Mouse (Mus musculus) limb, embryonic 15.5 days (tissue): Measurements from ENCODE around the gene Morn5. TPM values are rescaled to one million over a fixed set of nuclear protein-coding genes. Genes with fewer than 3 reads are reported as not detected.

Experiments used
- ATAC-seq: fragments of 200-750 bp; cut with Nextera tagmentation; 2 replicates; pipeline ENCODE4 v1.8.0; 2017; ENCODE audit warnings: low read depth, moderate TSS enrichment; ENCODE audit not compliant: insufficient number of reproducible peaks, low FRiP score, low TSS enrichment
- H3K27ac ChIP-seq: fragments of 300-500 bp; sonication (generic); 2 replicates; pipeline ENCODE4 v1.5.1; 2015; ENCODE audit warnings: moderate library complexity, mild to moderate bottlenecking, inconsistent platforms
- H3K27me3 ChIP-seq: fragments of 300-500 bp; sonication (generic); 2 replicates; pipeline ENCODE4 v1.6.1; 2015; ENCODE audit warnings: inconsistent platforms
- H3K36me3 ChIP-seq: fragments of 300-500 bp; sonication (generic); 2 replicates; pipeline ENCODE4 v1.6.1; 2015; ENCODE audit warnings: inconsistent platforms
- H3K4me1 ChIP-seq: fragments of 300-500 bp; sonication (generic); 2 replicates; pipeline ENCODE4 v1.6.1; 2015; ENCODE audit warnings: inconsistent platforms
- H3K4me2 ChIP-seq: fragments of 300-500 bp; sonication (generic); 2 replicates; pipeline ENCODE4 v1.6.1; 2015; ENCODE audit warnings: mild to moderate bottlenecking, inconsistent platforms
- H3K4me3 ChIP-seq: fragments of 300-500 bp; sonication (generic); 2 replicates; pipeline ENCODE4 v1.5.1; 2015; ENCODE audit warnings: mild to moderate bottlenecking, inconsistent platforms
- H3K9ac ChIP-seq: fragments of 300-500 bp; sonication (generic); 2 replicates; pipeline ENCODE4 v1.6.1; 2015; ENCODE audit warnings: inconsistent platforms
- H3K9me3 ChIP-seq: fragments of 300-500 bp; sonication (generic); 2 replicates; pipeline ENCODE4 v1.6.1; 2016; ENCODE audit warnings: inconsistent platforms
- WGBS: fragments of 180-500 bp; shearing (Covaris S2); methylation state at CpG from one replicate; pipeline ENCODE4 v1.1.7; 2015; 5-methylcytosine and 5-hydroxymethylcytosine counted together
- polyA plus RNA-seq: library from polyadenylated mRNA; unstranded; fragments of >200 nt; fragmentation: Nextera tagmentation; extraction: Ambion mirVana; gene quantifications from 2 replicates; pipeline ENCODE4 v1.2.1, GENCODE M21; 2015

The Morn5 gene
- polyA plus RNA-seq, 1 experiment from 2014 or later: not detected

GRCm38 (mm10) chr2:36075210-36075609 lies 26.0 kb downstream of the Morn5 start:
- H3K4me3 ChIP-seq: no peak overlapping the region
- no peak for ATAC-seq
- 86% methylated on average over 5 of the region's 5 CpGs for WGBS

GRCm38 (mm10) chr2:36077160-36077761 lies 28.0 kb downstream of the Morn5 start:
- Histone ChIP-seq H3K4me1 (peaks cover 16% of the 10 kb centered on the region; the same call in 1 of the 2 replicates), H3K27me3 (no peaks in the 10 kb centered on the region), H3K9ac (no peak overlapping the region), H3K27ac (no peak overlapping the region), H3K9me3 (no peaks in the 10 kb centered on the region), H3K36me3 (no peaks in the 10 kb centered on the region), H3K4me2 (no peak overlapping the region), H3K4me3 (no peak overlapping the region)
- 0 out of 2 replicates have a peak, but pooled peaks have one; percentile 22 for ATAC-seq
- WGBS: 12% methylated on average over 11 of the region's 11 CpGs

More at GRCm38 (mm10) chr2:36075210-36075609, 26.0 kb downstream of the Morn5 start:
- H3K4me1 ChIP-seq: peaks cover 16% of the 10 kb centered on the region; the same call in 1 of the 2 replicates
- H3K27me3 ChIP-seq: no peaks in the 10 kb centered on the region
- H3K9me3 ChIP-seq: no peaks in the 10 kb centered on the region
- no peak overlapping the region for H3K4me2 ChIP-seq
- H3K36me3 ChIP-seq: no peaks in the 10 kb centered on the region
- H3K27ac ChIP-seq: no peak overlapping the region
- H3K9ac ChIP-seq: no peak overlapping the region

- Histone ChIP-seq H3K4me3 (no peak overlapping the region), H3K9me3 (no peaks in the 10 kb centered on the region), H3K4me1 (peaks cover 16% of the 10 kb centered on the region; the same call in 1 of the 2 replicates), H3K27ac (no peak overlapping the region), H3K4me2 (no peak overlapping the region), H3K27me3 (peaks cover 15% of the 10 kb centered on the region), H3K9ac (no peak overlapping the region), H3K36me3 (no peaks in the 10 kb centered on the region)
- ATAC-seq: no peak
- WGBS: 24% methylated on average over 9 of the region's 9 CpGs
Observed at GRCm38 (mm10) chr2:36081446-36081845, 32.2 kb downstream of the Morn5 start.

GRCm38 (mm10) chr2:36082802-36083580 lies 33.7 kb downstream of the Morn5 start:
- ATAC-seq: no peak
- Histone ChIP-seq H3K9ac (no peak overlapping the region), H3K4me1 (peaks cover 7% of the 10 kb centered on the region; the same call in 1 of the 2 replicates), H3K27me3 (peaks cover 29% of the 10 kb centered on the region), H3K4me2 (no peak overlapping the region), H3K4me3 (no peak overlapping the region), H3K36me3 (no peaks in the 10 kb centered on the region), H3K27ac (no peak overlapping the region), H3K9me3 (no peaks in the 10 kb centered on the region)
- 79% methylated on average over 9 of the region's 9 CpGs for WGBS

GRCm38 (mm10) chr2:36085041-36085440 lies 35.8 kb downstream of the Morn5 start:
- no peaks in the 10 kb centered on the region for H3K9me3 ChIP-seq
- no peaks in the 10 kb centered on the region for H3K4me1 ChIP-seq
- H3K4me3 ChIP-seq: no peak overlapping the region
- WGBS: 79% methylated on average over 1 of the region's 1 CpGs
- H3K36me3 ChIP-seq: no peaks in the 10 kb centered on the region
- H3K27ac ChIP-seq: no peak overlapping the region
- H3K4me2 ChIP-seq: no peak overlapping the region
- ATAC-seq: no peak
- peaks cover 48% of the 10 kb centered on the region for H3K27me3 ChIP-seq
- no peak overlapping the region for H3K9ac ChIP-seq

- Histone ChIP-seq H3K4me1 (peaks cover 18% of the 10 kb centered on the region), H3K27me3 (peaks cover 90% of the 10 kb centered on the region)
- WGBS: 67% methylated on average over 3 of the region's 3 CpGs
Observed at GRCm38 (mm10) chr2:36089190-36089589, 39.9 kb downstream of the Morn5 start.

GRCm38 (mm10) chr2:36090853-36091741 lies 41.8 kb downstream of the Morn5 start:
- WGBS: 2% methylated on average over 69 of the region's 70 CpGs
- H3K36me3 ChIP-seq: no peaks in the 10 kb centered on the region
- peaks cover 97% of the 10 kb centered on the region for H3K27me3 ChIP-seq

More at GRCm38 (mm10) chr2:36089190-36089589, 39.9 kb downstream of the Morn5 start:
- no peak overlapping the region for H3K4me2 ChIP-seq
- H3K9ac ChIP-seq: no peak overlapping the region
- H3K36me3 ChIP-seq: no peaks in the 10 kb centered on the region
- H3K9me3 ChIP-seq: no peaks in the 10 kb centered on the region
- H3K27ac ChIP-seq: no peak overlapping the region
- H3K4me3 ChIP-seq: no peak overlapping the region
- no peak for ATAC-seq

GRCm38 (mm10) chr2:36092748-36093147 lies 43.5 kb downstream of the Morn5 start:
- Histone ChIP-seq H3K4me2 (no peak overlapping the region), H3K9me3 (no peaks in the 10 kb centered on the region), H3K27ac (no peak overlapping the region), H3K27me3 (peaks cover 97% of the 10 kb centered on the region), H3K36me3 (no peaks in the 10 kb centered on the region), H3K4me3 (no peak overlapping the region), H3K9ac (no peak overlapping the region), H3K4me1 (peaks cover 19% of the 10 kb centered on the region)
- WGBS: 8% methylated on average over 4 of the region's 4 CpGs
- no peak for ATAC-seq

More at GRCm38 (mm10) chr2:36090853-36091741, 41.8 kb downstream of the Morn5 start:
- Histone ChIP-seq H3K4me2 (peak overlapping the region; percentile 81), H3K4me1 (peaks cover 19% of the 10 kb centered on the region), H3K27ac (no peak overlapping the region), H3K9ac (no peak overlapping the region), H3K4me3 (peak overlapping the region; percentile 42), H3K9me3 (no peaks in the 10 kb centered on the region)
- ATAC-seq: peak; percentile 61

GRCm38 (mm10) chr2:36093301-36093700 lies 44.0 kb downstream of the Morn5 start:
- no peak for ATAC-seq
- H3K4me1 ChIP-seq: peaks cover 19% of the 10 kb centered on the region
- H3K9me3 ChIP-seq: no peaks in the 10 kb centered on the region
- WGBS: 26% methylated on average over 7 of the region's 7 CpGs
- no peaks in the 10 kb centered on the region for H3K36me3 ChIP-seq
- H3K4me2 ChIP-seq: no peak overlapping the region
- no peak overlapping the region for H3K9ac ChIP-seq
- no peak overlapping the region for H3K4me3 ChIP-seq
- no peak overlapping the region for H3K27ac ChIP-seq
- peaks cover 98% of the 10 kb centered on the region for H3K27me3 ChIP-seq

GRCm38 (mm10) chr2:36093914-36094475 lies 44.7 kb downstream of the Morn5 start:
- Histone ChIP-seq H3K9ac (no peak overlapping the region), H3K9me3 (no peaks in the 10 kb centered on the region), H3K27ac (no peak overlapping the region), H3K27me3 (peaks cover 100% of the 10 kb centered on the region), H3K4me2 (no peak overlapping the region), H3K36me3 (no peaks in the 10 kb centered on the region), H3K4me3 (no peak overlapping the region), H3K4me1 (peaks cover 19% of the 10 kb centered on the region)
- WGBS: 4% methylated on average over 31 of the region's 31 CpGs
- ATAC-seq: no peak

GRCm38 (mm10) chr2:36097129-36097815 lies 48.0 kb downstream of the Morn5 start:
- WGBS: 5% methylated on average over 18 of the region's 18 CpGs
- peaks cover 99% of the 10 kb centered on the region for H3K27me3 ChIP-seq
- no peaks in the 10 kb centered on the region for H3K9me3 ChIP-seq
- no peaks in the 10 kb centered on the region for H3K36me3 ChIP-seq
- no peak for ATAC-seq
- H3K27ac ChIP-seq: no peak overlapping the region
- H3K4me1 ChIP-seq: peaks cover 9% of the 10 kb centered on the region
- H3K4me2 ChIP-seq: no peak overlapping the region
- H3K9ac ChIP-seq: no peak overlapping the region
- no peak overlapping the region for H3K4me3 ChIP-seq
